Mouse (Mus musculus) spleen, adult 18-20 months (tissue): ENCODE measurements at regions not wholly inside any gene's neighbourhood (a gene's known extent, or its start where the extent isn't known, plus 50 kb on each side); places are given as distances from the start of the nearest gene placed in this dataset.

ENCODE experiments used
- DNase-seq, 2 experiments: peaks; one replicate each; pipeline ENCODE4 v3.0.0; 2022; ENCODE audit warnings: mixed read lengths in 2 of 2

- DNase-seq: no peak
Measured at GRCm38 (mm10) chr12:54382061-54382460, 178.4 kb upstream of the Egln3 start.

GRCm38 (mm10) chr12:54380322-54380721, 176.7 kb upstream of the Egln3 start:
- DNase-seq: no peak

GRCm38 (mm10) chr12:54378576-54378975, 174.9 kb upstream of the Egln3 start:
- DNase-seq: no peak

- DNase-seq: no peak
Measured at GRCm38 (mm10) chr12:54374060-54374459, 170.4 kb upstream of the Egln3 start.

GRCm38 (mm10) chr12:54369217-54369616, 165.6 kb upstream of the Egln3 start:
- DNase-seq: no peak

GRCm38 (mm10) chr12:54364381-54365095, 160.9 kb upstream of the Egln3 start:
- no peak for DNase-seq

- no peak for DNase-seq
Measured at GRCm38 (mm10) chr12:54361762-54362161, 158.1 kb upstream of the Egln3 start.

- no peak for DNase-seq
Measured at GRCm38 (mm10) chr12:54354187-54354586, 150.5 kb upstream of the Egln3 start.

- DNase-seq: no peak
Measured at GRCm38 (mm10) chr12:54353694-54354093, 150.0 kb upstream of the Egln3 start.

GRCm38 (mm10) chr12:54352963-54353606, 149.4 kb upstream of the Egln3 start:
- no peak for DNase-seq

GRCm38 (mm10) chr12:54350293-54350692, 146.6 kb upstream of the Egln3 start:
- DNase-seq: no peak

GRCm38 (mm10) chr12:54349403-54349802, 145.7 kb upstream of the Egln3 start:
- DNase-seq: no peak

GRCm38 (mm10) chr12:54343493-54343892, 139.8 kb upstream of the Egln3 start:
- no peak for DNase-seq

GRCm38 (mm10) chr12:54335509-54335908, 131.8 kb upstream of the Egln3 start:
- no peak for DNase-seq

- DNase-seq: no peak
Measured at GRCm38 (mm10) chr12:54334491-54335132, 131.0 kb upstream of the Egln3 start.

GRCm38 (mm10) chr12:54333632-54334321, 130.1 kb upstream of the Egln3 start:
- no peak for DNase-seq

- no peak for DNase-seq
Measured at GRCm38 (mm10) chr12:54327483-54327882, 123.8 kb upstream of the Egln3 start.

- no peak for DNase-seq
Measured at GRCm38 (mm10) chr12:54326571-54326970, 122.9 kb upstream of the Egln3 start.

- DNase-seq: no peak
Measured at GRCm38 (mm10) chr12:54320533-54320932, 116.9 kb upstream of the Egln3 start.

- DNase-seq: no peak
Measured at GRCm38 (mm10) chr12:54316980-54317471, 113.4 kb upstream of the Egln3 start.

GRCm38 (mm10) chr12:54316066-54316567, 112.5 kb upstream of the Egln3 start:
- no peak for DNase-seq

- DNase-seq: no peak
Measured at GRCm38 (mm10) chr12:54314153-54314552, 110.5 kb upstream of the Egln3 start.
